Mouse (Mus musculus) G1E (cell line): Measurements from ENCODE around the gene Hnrnpa0.

Source experiments
- CTCF ChIP-seq: IDR thresholded peaks from 2 replicates; pipeline ENCODE4 v1.5.1; 2012; ENCODE audit warnings: low read depth, low read length, inconsistent platforms, mixed read lengths
- GATA1 ChIP-seq: IDR thresholded peaks from 2 replicates; pipeline ENCODE4 v1.6.1; 2012; ENCODE audit warnings: borderline replicate concordance, low read length, inconsistent platforms, mixed read lengths
- TAL1 ChIP-seq: conservative IDR thresholded peaks from 2 replicates; pipeline ENCODE4 v1.6.1; 2012; ENCODE audit warnings: low read depth, low read length, inconsistent platforms, mixed read lengths

DNA sequence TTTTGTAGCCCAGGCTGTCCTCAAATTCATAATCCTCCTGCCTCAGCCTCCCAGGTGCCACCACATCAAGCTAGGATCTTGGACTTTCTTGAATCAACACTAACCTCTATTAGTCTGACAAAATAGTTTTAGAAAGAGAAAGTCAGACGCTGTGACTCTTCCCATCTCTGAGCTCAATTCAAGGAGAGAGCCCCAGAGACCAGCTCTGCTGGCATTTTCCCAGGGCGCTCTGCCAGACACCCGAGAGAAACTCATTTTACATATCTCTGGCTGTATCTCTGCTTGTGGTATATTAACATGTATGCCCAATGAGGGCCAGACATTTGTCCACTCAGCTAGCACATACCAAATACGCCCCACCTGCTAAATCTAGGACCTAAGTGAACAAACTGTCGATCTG, 50.0 kb downstream of the Hnrnpa0 start:
- no peak for TF ChIP-seq TAL1
- no peak for TF ChIP-seq CTCF
- no peak for TF ChIP-seq GATA1
